Mouse (Mus musculus) hindbrain, postnatal 0 days (tissue): ENCODE measurements around the gene Lyzl6. TPM values are rescaled to one million over a fixed set of nuclear protein-coding genes. Genes with fewer than 3 reads are reported as not detected.
"Not testable (repeated sequence)": the region's sequence is repeated elsewhere in the genome, so short reads cannot be mapped to it uniquely, and the experiment has no call there.

Experiments
- ATAC-seq: fragments of 200-750 bp; cut with Nextera tagmentation; 2 replicates; pipeline ENCODE4 v1.8.0; 2017; ENCODE audit warnings: mild to moderate bottlenecking, moderate TSS enrichment, moderate library complexity
- DNase-seq: peaks from one replicate; pipeline ENCODE4 v3.0.0-alpha.2; 2015; ENCODE audit warnings: low spot score
- H3K27ac ChIP-seq: fragments of 300-500 bp; sonication (generic); 2 replicates; pipeline ENCODE4 v1.5.1; 2014; ENCODE audit warnings: mild to moderate bottlenecking
- H3K27me3 ChIP-seq: fragments of 300-500 bp; sonication (generic); 2 replicates; pipeline ENCODE4 v1.6.1; 2014; ENCODE audit warnings: low read length, mixed read lengths; ENCODE audit not compliant: insufficient read depth
- H3K36me3 ChIP-seq: fragments of 300-500 bp; sonication (generic); 2 replicates; pipeline ENCODE4 v1.6.1; 2014; ENCODE audit warnings: low read length, mixed read lengths; ENCODE audit not compliant: insufficient read depth
- H3K4me1 ChIP-seq: fragments of 300-500 bp; sonication (generic); 2 replicates; pipeline ENCODE4 v1.6.1; 2014; ENCODE audit warnings: antibody characterized with exemption, low read length, mixed read lengths; ENCODE audit not compliant: insufficient read depth
- H3K4me2 ChIP-seq: fragments of 300-500 bp; sonication (generic); 2 replicates; pipeline ENCODE4 v1.6.1; 2014; ENCODE audit warnings: low read depth, mild to moderate bottlenecking, low read length, moderate library complexity, mixed read lengths
- H3K4me3 ChIP-seq: fragments of 300-500 bp; sonication (generic); 2 replicates; pipeline ENCODE4 v1.5.1; 2014; ENCODE audit warnings: low read length
- H3K9ac ChIP-seq: fragments of 300-500 bp; sonication (generic); replicated peaks from 2 replicates; pipeline ENCODE4 v1.6.1; 2014; ENCODE audit warnings: mild to moderate bottlenecking, low read length, moderate library complexity, mixed read lengths
- H3K9me3 ChIP-seq: fragments of 300-500 bp; sonication (generic); 2 replicates; pipeline ENCODE4 v1.6.1; 2016; ENCODE audit warnings: low read length, mixed read lengths
- CTCF ChIP-seq: IDR thresholded peaks from 2 replicates; pipeline ENCODE4 v1.5.1; 2016; ENCODE audit warnings: antibody characterized with exemption, control low read depth, low read depth
- WGBS: fragments of 180-500 bp; shearing (Covaris S2); extraction: QIAGEN DNeasy Blood & Tissue Kit; methylation state at CpG from one replicate; pipeline ENCODE4 v1.1.7; 2014; 5-methylcytosine and 5-hydroxymethylcytosine counted together
- polyA plus RNA-seq: library from polyadenylated mRNA; unstranded; fragments of >200 nt; fragmentation: Nextera tagmentation; extraction: Ambion mirVana; gene quantifications from 2 replicates; pipeline ENCODE4 v1.2.1, GENCODE M21; 2015
- total RNA-seq: library from RNA; depleted of rRNA; stranded (reverse); fragments of >200 nt; gene quantifications from 2 replicates; pipeline ENCODE4 v1.2.3, GENCODE M21; 2014; rRNA removed

Lyzl6 gene
- not detected in 2 replicates for total RNA-seq
- not detected in 2 replicates for polyA plus RNA-seq

GRCm38 (mm10) chr11:103638790-103639189, at the start of gene Lyzl6:
TSS of gene Lyzl6 (minus strand) at chr11:103638890.
- no peak for TF ChIP-seq CTCF
- H3K27me3 ChIP-seq, result 0 out of 2 replicates have a peak, but pooled peaks cover 6% of the 10 kb centered on the region
- H3K9me3 ChIP-seq, result no peaks in the 10 kb centered on the region
- no peak within 1 kb of the TSS for H3K9ac ChIP-seq
- ATAC-seq (no peak), DNase-seq (no peak)
- H3K4me2 ChIP-seq, result peak within 1 kb of the TSS; percentile 16; the same call in 1 of the 2 replicates
- no peak within 1 kb of the TSS for H3K4me3 ChIP-seq
- 81% methylated on average over 3 of the region's 3 CpGs for WGBS
- H3K4me1 ChIP-seq, result no peaks in the 10 kb centered on the region
- no peaks in the 10 kb centered on the region for H3K36me3 ChIP-seq
- no peak within 1 kb of the TSS for H3K27ac ChIP-seq

GRCm38 (mm10) chr11:103686706-103687105, 48.0 kb upstream of the Lyzl6 start:
- no peak for TF ChIP-seq CTCF
- 90% methylated on average over 6 of the region's 6 CpGs for WGBS
- Histone ChIP-seq H3K9ac (no peak overlapping the region), H3K4me3 (no peak overlapping the region), H3K9me3 (no peaks in the 10 kb centered on the region), H3K4me1 (0 out of 2 replicates have a peak, but pooled peaks cover 3% of the 10 kb centered on the region), H3K36me3 (peaks cover 54% of the 10 kb centered on the region), H3K4me2 (no peak overlapping the region), H3K27ac (no peak overlapping the region), H3K27me3 (no peaks in the 10 kb centered on the region)
- DNase-seq (no peak), ATAC-seq (no peak)

- no peak overlapping the region for H3K4me3 ChIP-seq
- ATAC-seq, result peak; percentile 66; the same call in 1 of the 2 replicates
- no peak for TF ChIP-seq CTCF
- H3K36me3 ChIP-seq, result peaks cover 64% of the 10 kb centered on the region
- peak; percentile 61 for DNase-seq
- peak overlapping the region; percentile 20; the same call in 1 of the 2 replicates for H3K27ac ChIP-seq
- no peak overlapping the region for H3K4me2 ChIP-seq
- H3K27me3 ChIP-seq, result no peaks in the 10 kb centered on the region
- 0 out of 2 replicates have a peak, but pooled peaks cover 2% of the 10 kb centered on the region for H3K4me1 ChIP-seq
- H3K9ac ChIP-seq, result no peak overlapping the region
- 51% methylated on average over 7 of the region's 7 CpGs for WGBS
- no peaks in the 10 kb centered on the region for H3K9me3 ChIP-seq
These were observed 46.6 kb upstream of the Lyzl6 start for GRCm38 (mm10) chr11:103685261-103685736.

GRCm38 (mm10) chr11:103683667-103684334, 45.1 kb upstream of the Lyzl6 start:
- no peak overlapping the region for H3K9ac ChIP-seq
- no peaks in the 10 kb centered on the region for H3K9me3 ChIP-seq
- peaks cover 76% of the 10 kb centered on the region for H3K36me3 ChIP-seq
- 89% methylated on average over 11 of the region's 11 CpGs for WGBS
- no peak for TF ChIP-seq CTCF
- ATAC-seq, result no peak
- no peaks in the 10 kb centered on the region for H3K4me1 ChIP-seq
- no peaks in the 10 kb centered on the region for H3K27me3 ChIP-seq
- H3K4me3 ChIP-seq, result no peak overlapping the region
- H3K4me2 ChIP-seq, result no peak overlapping the region
- H3K27ac ChIP-seq, result no peak overlapping the region
- no peak for DNase-seq

- not testable (repeated sequence) for H3K4me1 ChIP-seq, H3K27me3 ChIP-seq, H3K9me3 ChIP-seq, ATAC-seq, H3K4me3 ChIP-seq, H3K27ac ChIP-seq, H3K9ac ChIP-seq, H3K4me2 ChIP-seq
- H3K36me3 ChIP-seq, result peaks cover 35% of the 10 kb centered on the region
- peak; percentile 75 for TF ChIP-seq CTCF
- 50% methylated on average over 2 of the region's 2 CpGs for WGBS
- peak; percentile 73 for DNase-seq
These were observed 38.4 kb upstream of the Lyzl6 start for GRCm38 (mm10) chr11:103677042-103677441.

- peak; percentile 97 for TF ChIP-seq CTCF
- H3K9me3 ChIP-seq, result no peaks in the 10 kb centered on the region
- H3K36me3 ChIP-seq, result peaks cover 25% of the 10 kb centered on the region
- DNase-seq (peak; percentile 88), ATAC-seq (peak; percentile 64; the same call in 1 of the 2 replicates)
- H3K4me2 ChIP-seq, result no peak overlapping the region
- no peaks in the 10 kb centered on the region for H3K4me1 ChIP-seq
- no peak overlapping the region for H3K4me3 ChIP-seq
- H3K27me3 ChIP-seq, result no peaks in the 10 kb centered on the region
- no peak overlapping the region for H3K27ac ChIP-seq
- H3K9ac ChIP-seq, result no peak overlapping the region
- 36% methylated on average over 3 of the region's 3 CpGs for WGBS
These were observed 36.9 kb upstream of the Lyzl6 start for GRCm38 (mm10) chr11:103675556-103675955.

- Histone ChIP-seq H3K9ac (no peak overlapping the region), H3K36me3 (no peaks in the 10 kb centered on the region), H3K9me3 (no peaks in the 10 kb centered on the region), H3K4me2 (no peak overlapping the region), H3K27me3 (no peaks in the 10 kb centered on the region), H3K4me3 (no peak overlapping the region), H3K4me1 (peaks cover 20% of the 10 kb centered on the region), H3K27ac (0 out of 2 replicates have a peak overlapping the region, but pooled peaks have one; percentile 1)
- DNase-seq, result no peak
- 31% methylated on average over 13 of the region's 13 CpGs for WGBS
- TF ChIP-seq CTCF, result no peak
- ATAC-seq, result peak; percentile 39; the same call in 1 of the 2 replicates
These were observed 28.3 kb upstream of the Lyzl6 start for GRCm38 (mm10) chr11:103666907-103667426.
